Mouse (Mus musculus) B cell, adult 62 days (primary cell): Measurements from ENCODE around the gene Ace2. TPM values are rescaled to one million over a fixed set of nuclear protein-coding genes. Genes with fewer than 3 reads are reported as not detected.

Experiments used
- total RNA-seq: library from RNA; stranded (reverse); gene quantifications from 4 replicates; pipeline ENCODE4 v1.2.4, GENCODE M21; 2023

Gene Ace2
- not detected in 4 replicates for total RNA-seq

GRCm38 (mm10) chrX:164139032-164139431, at the start of gene Ace2:
Gene Ace2, plus strand, starts transcription at chrX:164139332.

Other genes with a start within 250 kb of the Ace2 start
- gene Ap1s2, start 230.3 kb upstream of the Ace2 start, total RNA-seq: 16.7 to 21.3 TPM (median 18.4 TPM) in 4 replicates
- 69.6 to 96.6 TPM (median 86.6 TPM) in 4 replicates for gene Zrsr2, start 180.7 kb upstream of the Ace2 start, total RNA-seq
- 0.15 to 0.22 TPM in 2 of 4 replicates, not detected in the others for gene Car5b, start 111.3 kb upstream of the Ace2 start, total RNA-seq
- gene Siah1b, start 62.8 kb upstream of the Ace2 start, total RNA-seq: 15.4 to 20.7 TPM (median 17.7 TPM) in 4 replicates
- gene Cltrn, start 50.5 kb upstream of the Ace2 start, total RNA-seq: not detected in 4 replicates
- gene Bmx, start 118.9 kb downstream of the Ace2 start, total RNA-seq: not detected in 4 replicates
- gene Pir, start 130.0 kb downstream of the Ace2 start, total RNA-seq: 0.22 TPM in 1 of 4 replicates, not detected in the others
- gene Vegfd, start 234.0 kb downstream of the Ace2 start, total RNA-seq: not detected in 4 replicates